Mouse (Mus musculus) heart, embryonic 16.5 days (tissue): ENCODE measurements around the gene Ptcd1. TPM values are rescaled to one million over a fixed set of nuclear protein-coding genes. Genes with fewer than 3 reads are reported as not detected.
"Not testable (repeated sequence)": the region's sequence is repeated elsewhere in the genome, so short reads cannot be mapped to it uniquely, and the experiment has no call there.

Experiments
- ATAC-seq: fragments of 200-750 bp; cut with Nextera tagmentation; replicated peaks from 2 replicates; pipeline ENCODE4 v1.8.0; 2017; ENCODE audit warnings: moderate number of reproducible peaks; ENCODE audit not compliant: insufficient read depth, low FRiP score; ENCODE audit errors: extremely low read depth
- H3K27ac ChIP-seq: fragments of 300-500 bp; sonication (generic); 2 replicates; pipeline ENCODE4 v1.5.1; 2014; ENCODE audit warnings: mild to moderate bottlenecking, low read length, control low read depth, moderate library complexity
- H3K27me3 ChIP-seq: fragments of 300-500 bp; sonication (generic); 2 replicates; pipeline ENCODE4 v1.6.1; 2014; ENCODE audit warnings: low read length, mixed read lengths; ENCODE audit not compliant: control insufficient read depth, insufficient read depth
- H3K36me3 ChIP-seq: fragments of 300-500 bp; sonication (generic); 2 replicates; pipeline ENCODE4 v1.6.1; 2014; ENCODE audit not compliant: control insufficient read depth, insufficient read depth
- H3K4me1 ChIP-seq: fragments of 300-500 bp; sonication (generic); 2 replicates; pipeline ENCODE4 v1.6.1; 2014; ENCODE audit warnings: low read length, mixed read lengths; ENCODE audit not compliant: control insufficient read depth, insufficient read depth
- H3K4me2 ChIP-seq: fragments of 300-500 bp; sonication (generic); 2 replicates; pipeline ENCODE4 v1.6.1; 2014; ENCODE audit warnings: low read depth, mild to moderate bottlenecking, control low read depth, low read length
- H3K4me3 ChIP-seq: fragments of 300-500 bp; sonication (generic); 2 replicates; pipeline ENCODE4 v1.5.1; 2014; ENCODE audit warnings: mild to moderate bottlenecking, control low read depth, low read length
- H3K9ac ChIP-seq: fragments of 300-500 bp; sonication (generic); 2 replicates; pipeline ENCODE4 v1.6.1; 2014; ENCODE audit warnings: low read length, control low read depth
- H3K9me3 ChIP-seq: fragments of 300-500 bp; sonication (generic); replicated peaks from 2 replicates; pipeline ENCODE4 v1.6.1; 2016; ENCODE audit warnings: low read length; ENCODE audit not compliant: control insufficient read depth
- WGBS: fragments of 180-500 bp; shearing (Covaris S2); extraction: QIAGEN DNeasy Blood & Tissue Kit; methylation state at CpG from one replicate; pipeline ENCODE4 v1.1.7; 2014; 5-methylcytosine and 5-hydroxymethylcytosine counted together
- polyA plus RNA-seq: library from polyadenylated mRNA; unstranded; fragments of >200 nt; fragmentation: Nextera tagmentation; extraction: Ambion mirVana; gene quantifications from 2 replicates; pipeline ENCODE4 v1.2.1, GENCODE M21; 2015

Gene Ptcd1
- polyA plus RNA-seq, 1 experiment from 2014 or later: 17.2 TPM

DNA sequence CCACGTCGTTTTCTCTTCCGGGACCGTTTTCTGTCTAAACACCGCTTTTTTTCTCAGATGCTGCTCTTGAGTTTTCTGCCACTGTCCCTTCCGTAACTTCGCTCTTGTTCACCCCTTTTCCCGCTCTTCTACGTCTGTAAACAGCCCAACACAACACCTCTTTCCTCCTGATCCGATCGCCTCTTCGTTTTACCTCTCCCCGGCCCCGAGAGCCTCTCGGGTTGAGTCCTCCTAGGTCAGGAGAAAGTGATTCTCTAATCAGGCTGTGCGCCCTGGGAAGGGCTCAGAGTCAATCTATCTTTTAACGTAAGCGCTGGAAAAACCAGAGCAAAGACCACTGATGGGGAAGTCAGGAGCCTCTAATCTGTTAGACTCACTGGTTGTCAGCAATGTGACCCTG is 26.3 kb downstream of the Ptcd1 start:
- Histone ChIP-seq H3K27ac (peak overlapping the region; percentile 90), H3K27me3 (no peaks in the 10 kb centered on the region), H3K4me3 (peak overlapping the region; percentile 71), H3K36me3 (peaks cover 38% of the 10 kb centered on the region), H3K4me2 (peak overlapping the region; percentile 86), H3K9ac (peak overlapping the region; percentile 91), H3K4me1 (peaks cover 23% of the 10 kb centered on the region), H3K9me3 (no peaks in the 10 kb centered on the region)
- under 1% methylated on average over 18 of the region's 18 CpGs for whole genome bisulfite sequencing
- no peak for ATAC-seq

DNA sequence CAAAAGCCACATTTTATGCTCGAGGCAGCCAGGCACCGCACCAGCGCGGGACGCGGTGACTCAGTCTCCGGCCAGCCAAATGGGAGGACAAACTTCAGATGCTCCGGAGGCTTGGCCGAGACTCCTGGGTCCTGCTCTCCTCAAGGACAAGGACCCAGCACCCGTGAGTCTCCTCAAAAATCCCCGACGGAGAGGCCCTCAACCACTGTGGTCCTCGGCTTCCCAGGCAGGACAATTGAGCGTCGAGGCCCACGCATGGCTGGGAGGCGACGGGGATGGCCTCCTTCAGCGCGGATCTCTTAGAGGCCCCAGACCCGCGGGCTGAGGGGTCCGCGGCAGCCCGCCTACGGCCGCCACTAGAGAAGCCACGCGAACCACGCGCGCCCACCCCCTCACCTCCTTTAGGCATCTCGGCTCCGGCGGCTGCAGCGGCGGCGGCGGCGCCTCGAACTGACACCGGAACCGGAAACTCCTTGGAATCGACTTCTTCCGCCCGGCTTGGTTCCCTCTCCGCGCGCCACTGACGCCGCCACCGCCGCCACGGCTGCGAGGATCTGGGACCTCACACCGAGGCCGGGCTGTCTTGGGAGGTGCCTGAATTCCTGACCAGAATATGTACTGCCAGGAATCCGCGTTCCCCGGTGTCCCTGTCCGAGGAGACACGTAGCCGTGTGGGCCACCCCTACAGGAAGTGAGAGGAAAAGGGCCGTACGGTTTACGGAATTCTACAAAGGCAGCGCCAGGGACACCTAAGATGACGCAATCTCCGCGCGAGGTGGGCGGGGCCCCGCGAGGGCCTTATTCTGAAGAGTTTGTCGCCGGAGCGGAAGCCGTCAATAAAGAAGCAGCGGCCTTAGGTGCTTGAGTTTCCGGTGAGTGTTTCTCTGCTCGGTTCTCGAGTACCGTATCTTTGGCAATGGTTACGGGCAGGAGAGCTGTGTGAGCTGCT is 27.1 kb downstream of the Ptcd1 start, which contains the start of the genes Pdap1 and Bud31:
Gene Pdap1, minus strand, starts transcription at position 668 of the 949 bp plus-strand sequence.
Gene Bud31, plus strand, starts transcription at position 792 of the 949 bp plus-strand sequence.
- Histone ChIP-seq H3K4me3 (peak within 1 kb of the TSS; percentile 71), H3K4me2 (peak within 1 kb of the TSS; percentile 86), H3K27ac (peak within 1 kb of the TSS; percentile 90), H3K36me3 (peaks cover 36% of the 10 kb centered on the region), H3K9me3 (no peaks in the 10 kb centered on the region), H3K9ac (peak within 1 kb of the TSS; percentile 91), H3K4me1 (peaks cover 23% of the 10 kb centered on the region), H3K27me3 (no peaks in the 10 kb centered on the region)
- ATAC-seq: peak; percentile 87
- WGBS: 1% methylated on average over 84 of the region's 84 CpGs

DNA sequence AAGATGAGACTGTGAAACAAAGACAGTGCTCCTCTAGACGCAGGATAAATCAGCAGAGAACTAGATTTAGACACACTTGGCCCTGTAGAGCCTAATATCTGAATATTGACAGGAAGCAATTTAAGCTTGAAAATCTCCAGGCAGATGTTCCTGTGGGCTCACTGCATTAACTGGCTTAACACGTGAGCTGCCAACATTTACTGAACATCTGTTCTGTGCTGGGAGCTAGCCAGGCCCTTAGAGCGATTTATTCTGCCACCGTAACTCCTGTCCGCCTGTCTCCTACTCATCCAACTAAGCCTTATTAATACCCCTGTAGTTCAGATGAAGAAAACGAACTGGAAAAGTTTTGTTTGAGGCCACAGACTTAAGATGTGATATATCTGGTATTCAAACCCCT is 28.1 kb downstream of the Ptcd1 start:
- 8% methylated on average over 6 of the region's 6 CpGs for WGBS
- Histone ChIP-seq H3K9ac (peak overlapping the region; percentile 91), H3K4me1 (peaks cover 23% of the 10 kb centered on the region), H3K27ac (no peak overlapping the region), H3K4me2 (peak overlapping the region; percentile 86), H3K27me3 (no peaks in the 10 kb centered on the region), H3K36me3 (peaks cover 39% of the 10 kb centered on the region), H3K4me3 (peak overlapping the region; percentile 71), H3K9me3 (no peaks in the 10 kb centered on the region)
- no peak for ATAC-seq

DNA sequence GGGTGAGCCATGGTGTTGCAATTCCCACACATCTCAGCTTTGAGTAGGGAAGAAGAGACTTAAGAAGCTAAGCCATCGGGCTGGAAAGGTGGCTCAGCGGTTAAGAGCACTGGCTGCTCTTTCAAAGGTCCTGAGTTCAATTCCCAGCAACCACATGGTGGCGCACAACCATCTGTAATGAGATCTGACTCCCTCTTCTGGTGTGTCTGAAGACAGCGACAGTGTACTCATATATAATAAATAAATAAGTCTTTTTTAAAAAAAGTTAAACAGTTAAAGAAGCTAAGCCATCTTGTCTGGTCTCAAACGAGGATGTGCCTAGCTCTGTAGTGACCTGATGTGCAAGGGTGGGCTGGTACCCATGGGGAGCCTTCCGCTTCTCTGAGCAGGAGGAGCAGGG is 33.6 kb downstream of the Ptcd1 start:
- ATAC-seq, H3K9me3 ChIP-seq: not testable (repeated sequence)
- H3K36me3 ChIP-seq: peaks cover 66% of the 10 kb centered on the region

DNA sequence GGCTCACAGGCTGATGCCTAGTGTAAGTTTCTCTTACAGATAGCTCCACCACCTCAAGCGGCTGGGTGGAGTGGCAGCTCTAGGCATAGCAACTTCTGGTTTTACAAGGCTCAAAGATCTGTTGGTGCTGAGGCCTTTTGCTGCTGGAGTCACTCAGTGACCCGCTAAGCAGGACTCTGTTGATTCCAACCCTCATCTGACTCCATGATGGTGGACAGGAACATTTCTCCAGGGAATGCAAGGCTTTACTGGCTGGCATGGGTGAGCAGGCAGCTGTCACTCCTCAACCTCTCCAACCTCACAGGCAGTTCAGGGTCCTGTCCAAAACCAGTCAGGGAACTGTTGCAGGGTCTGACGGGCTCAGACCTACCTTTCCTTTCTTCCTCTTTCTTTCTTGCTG is 35.9 kb downstream of the Ptcd1 start:
- H3K4me3 ChIP-seq: no peak overlapping the region
- H3K9ac ChIP-seq: no peak overlapping the region
- no peaks in the 10 kb centered on the region for H3K9me3 ChIP-seq
- peaks cover 80% of the 10 kb centered on the region for H3K36me3 ChIP-seq
- no peak overlapping the region for H3K27ac ChIP-seq
- no peaks in the 10 kb centered on the region for H3K27me3 ChIP-seq
- ATAC-seq: no peak
- no peaks in the 10 kb centered on the region for H3K4me1 ChIP-seq
- 71% methylated on average over 3 of the region's 3 CpGs for WGBS
- no peak overlapping the region for H3K4me2 ChIP-seq

More for the DNA sequence above, 33.6 kb downstream of the Ptcd1 start:
- H3K27ac ChIP-seq, H3K4me1 ChIP-seq, H3K4me3 ChIP-seq, H3K27me3 ChIP-seq, H3K4me2 ChIP-seq, H3K9ac ChIP-seq: not testable (repeated sequence)
- WGBS: 90% methylated on average over 6 of the region's 6 CpGs

DNA sequence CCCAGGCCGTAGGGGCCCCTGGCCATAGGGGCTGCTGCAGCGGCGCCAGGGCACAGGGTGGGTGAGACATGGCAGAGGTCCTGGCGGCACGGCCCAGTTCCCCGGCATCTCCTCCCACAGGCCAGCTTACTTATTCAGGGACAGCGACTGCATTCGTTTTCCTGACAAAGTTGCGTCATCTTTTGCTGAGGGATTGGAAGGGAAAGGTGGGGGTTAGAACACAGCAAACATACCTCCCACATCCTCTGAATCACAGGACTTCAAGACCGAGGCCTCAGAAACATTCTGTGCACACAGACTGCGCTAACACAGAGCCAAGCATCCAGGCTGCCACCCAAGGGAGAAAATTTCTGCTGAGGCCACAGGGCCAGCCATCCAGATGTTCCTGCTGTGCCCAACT is 36.7 kb downstream of the Ptcd1 start:
- Histone ChIP-seq H3K9me3 (no peaks in the 10 kb centered on the region), H3K4me2 (no peak overlapping the region), H3K27ac (peak overlapping the region; percentile 28; the same call in 1 of the 2 replicates), H3K4me1 (no peaks in the 10 kb centered on the region), H3K4me3 (no peak overlapping the region), H3K9ac (no peak overlapping the region), H3K36me3 (peaks cover 80% of the 10 kb centered on the region), H3K27me3 (no peaks in the 10 kb centered on the region)
- whole genome bisulfite sequencing: 67% methylated on average over 11 of the region's 11 CpGs
- peak; percentile 33; the same call in 1 of the 2 replicates for ATAC-seq

DNA sequence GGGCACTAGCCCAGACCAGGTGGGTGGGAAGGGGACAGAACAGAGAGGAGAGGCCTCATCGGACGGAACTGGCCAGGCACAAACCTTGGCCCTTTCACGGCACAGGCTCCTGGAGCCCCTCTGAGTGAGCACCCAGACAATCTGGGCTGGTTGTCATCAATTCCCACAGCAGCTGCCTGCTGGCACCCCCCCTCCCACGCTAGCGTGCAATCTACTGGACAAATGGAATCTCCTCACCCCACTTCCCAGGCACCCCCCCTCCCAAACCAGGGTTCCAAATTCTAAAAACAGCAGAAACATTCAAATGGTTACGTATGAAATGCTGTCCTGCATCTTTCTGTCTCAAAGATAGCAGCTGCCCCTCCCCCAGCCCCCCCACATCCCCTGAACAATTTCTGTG is 37.1 kb downstream of the Ptcd1 start:
- WGBS: 56% methylated on average over 4 of the region's 6 CpGs
- H3K27ac ChIP-seq, ATAC-seq, H3K9me3 ChIP-seq, H3K4me2 ChIP-seq, H3K9ac ChIP-seq, H3K4me1 ChIP-seq, H3K4me3 ChIP-seq, H3K27me3 ChIP-seq: not testable (repeated sequence)
- H3K36me3 ChIP-seq: peaks cover 80% of the 10 kb centered on the region

DNA sequence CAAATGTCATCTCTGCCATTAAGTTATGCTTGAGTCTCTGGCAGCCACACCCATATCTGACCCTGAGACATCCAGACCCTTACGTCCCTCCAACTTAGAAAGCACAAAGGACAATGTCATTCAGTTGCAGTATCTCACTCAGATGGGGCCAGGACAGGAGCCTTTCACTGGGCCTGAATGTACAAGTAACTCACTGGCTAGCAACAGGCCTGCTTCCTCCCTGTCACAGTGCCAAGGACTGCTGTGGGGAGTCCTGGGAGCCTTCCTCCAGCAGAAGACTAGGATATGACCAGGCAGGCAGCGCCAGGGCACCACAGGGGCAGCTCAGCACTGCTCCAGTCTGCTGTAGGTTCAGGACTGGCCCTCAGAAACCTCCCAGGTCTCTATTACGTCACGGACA is 37.8 kb downstream of the Ptcd1 start:
- Histone ChIP-seq H3K27ac (no peak overlapping the region), H3K9ac (no peak overlapping the region), H3K36me3 (peaks cover 77% of the 10 kb centered on the region), H3K9me3 (no peaks in the 10 kb centered on the region), H3K27me3 (no peaks in the 10 kb centered on the region), H3K4me2 (no peak overlapping the region), H3K4me3 (no peak overlapping the region), H3K4me1 (no peaks in the 10 kb centered on the region)
- WGBS: 80% methylated on average over 4 of the region's 4 CpGs
- peak; percentile 29; the same call in 1 of the 2 replicates for ATAC-seq

DNA sequence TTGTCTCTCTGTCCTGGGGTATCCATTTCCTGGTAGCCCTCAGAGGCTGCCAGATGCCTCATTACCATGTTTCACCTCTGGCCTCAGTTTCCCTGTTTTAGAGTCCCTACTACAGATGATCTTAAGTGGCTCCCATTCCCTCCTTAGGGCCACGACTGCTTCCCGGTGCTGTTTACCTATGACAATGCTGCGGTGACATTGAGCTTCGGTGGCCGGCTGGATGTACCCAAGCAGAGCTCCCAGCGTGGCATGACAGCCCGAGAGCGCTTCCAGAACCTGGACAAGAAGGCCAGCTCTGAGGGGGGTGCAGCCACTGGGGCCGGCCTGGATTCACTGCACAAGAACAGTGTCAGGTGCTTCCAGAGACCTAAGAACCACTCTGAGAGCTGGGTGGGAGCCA is 40.3 kb downstream of the Ptcd1 start:
- Histone ChIP-seq H3K4me3 (no peak overlapping the region), H3K27me3 (no peaks in the 10 kb centered on the region), H3K4me1 (no peaks in the 10 kb centered on the region; the same call in 1 of the 2 replicates), H3K4me2 (no peak overlapping the region), H3K9me3 (no peaks in the 10 kb centered on the region), H3K27ac (no peak overlapping the region), H3K36me3 (peaks cover 69% of the 10 kb centered on the region), H3K9ac (no peak overlapping the region)
- 90% methylated on average over 9 of the region's 9 CpGs for WGBS
- ATAC-seq: no peak
